Mouse (Mus musculus): ENCODE measurements around the gene Dolk. TPM values are rescaled to one million over a fixed set of nuclear protein-coding genes. Genes with fewer than 3 reads are reported as not detected.

Gene Dolk
- polyA plus RNA-seq, 1 experiment from 2014 or later: 21.1 TPM

DNA sequence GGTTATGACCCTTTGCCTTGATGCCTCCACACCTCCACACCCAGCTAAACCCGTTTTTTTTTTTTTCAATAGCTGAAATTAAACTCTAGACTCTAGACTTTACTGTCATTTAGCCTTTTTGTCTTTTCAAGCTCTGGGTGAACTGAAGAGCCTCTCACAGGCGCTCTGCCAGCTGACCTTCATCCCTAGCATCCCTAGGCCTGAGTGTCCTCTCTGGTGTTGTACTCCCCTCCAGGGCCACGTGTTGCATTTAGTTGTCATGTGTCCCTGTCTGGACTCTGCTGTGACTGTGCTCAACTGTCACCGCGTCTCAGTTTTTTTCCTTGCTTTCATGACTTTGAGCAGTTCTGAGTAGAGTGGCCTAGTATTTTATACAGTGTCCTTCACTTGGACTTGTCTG lies 13.8 kb upstream of the Dolk start:
- Histone ChIP-seq H3K9me3 (ENCODE audit: control insufficient read depth, low read length) (no peaks in the 10 kb centered on the region), H3K9ac (ENCODE audit: low read length) (no peak overlapping the region), H3K36me3 (ENCODE audit: control insufficient read depth, insufficient read depth, low read length) (peaks cover 6% of the 10 kb centered on the region; the same call in 1 of the 2 replicates), H3K4me3 (ENCODE audit: low read depth, low read length) (no peak overlapping the region), H3K27me3 (ENCODE audit: control insufficient read depth, insufficient read depth, low read length) (no peaks in the 10 kb centered on the region), H3K4me1 (replicated peaks; ENCODE audit: control insufficient read depth, insufficient read depth) (no peaks in the 10 kb centered on the region), H3K4me2 (replicated peaks; ENCODE audit: low read depth) (no peak overlapping the region), H3K27ac (replicated peaks) (no peak overlapping the region)
- DNase-seq (ENCODE audit: low spot score): no peak
- no peak for TF ChIP-seq EP300 (optimal IDR thresholded peaks at IDR 0.05)
- TF ChIP-seq CTCF (IDR thresholded peaks at IDR 0.05; ENCODE audit: low read depth): no peak
- 82% methylated on average over 5 of the region's 5 CpGs for WGBS
- ATAC-seq (ENCODE audit: low FRiP score, low TSS enrichment): no peak

DNA sequence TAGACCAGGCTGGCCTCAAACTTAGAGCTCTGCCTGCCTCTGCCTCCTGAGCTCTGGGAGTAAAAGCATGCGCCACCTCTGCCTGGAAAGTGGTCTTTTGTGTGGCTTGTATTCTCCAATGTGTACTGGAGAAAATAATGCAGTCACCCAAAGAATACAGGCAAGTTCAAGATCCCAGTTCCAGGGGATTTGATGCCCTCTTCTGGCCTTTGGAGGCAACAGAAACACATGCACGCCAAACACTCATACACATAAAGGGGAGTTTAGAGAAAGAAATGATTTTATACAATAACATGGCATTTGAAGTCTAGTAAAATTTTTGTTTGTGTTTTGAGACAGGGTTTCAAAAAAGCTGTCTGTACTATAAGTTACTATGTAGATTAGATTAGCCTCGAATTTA lies 13.4 kb upstream of the Dolk start:
- 78% methylated on average over 3 of the region's 3 CpGs for WGBS
- H3K4me3 ChIP-seq (ENCODE audit: low read depth, low read length): no peak overlapping the region
- H3K36me3 ChIP-seq (ENCODE audit: control insufficient read depth, insufficient read depth, low read length): peaks cover 5% of the 10 kb centered on the region; the same call in 1 of the 2 replicates
- DNase-seq (ENCODE audit: low spot score) (no peak), ATAC-seq (ENCODE audit: low FRiP score, low TSS enrichment) (no peak)
- no peaks in the 10 kb centered on the region for H3K9me3 ChIP-seq (ENCODE audit: control insufficient read depth, low read length)
- H3K27me3 ChIP-seq (ENCODE audit: control insufficient read depth, insufficient read depth, low read length): no peaks in the 10 kb centered on the region
- no peak overlapping the region for H3K9ac ChIP-seq (ENCODE audit: low read length)
- H3K4me2 ChIP-seq (replicated peaks; ENCODE audit: low read depth): no peak overlapping the region
- no peaks in the 10 kb centered on the region for H3K4me1 ChIP-seq (replicated peaks; ENCODE audit: control insufficient read depth, insufficient read depth)
- peak; percentile 59 for TF ChIP-seq CTCF (IDR thresholded peaks at IDR 0.05; ENCODE audit: low read depth)
- no peak for TF ChIP-seq EP300 (optimal IDR thresholded peaks at IDR 0.05)
- H3K27ac ChIP-seq (replicated peaks): no peak overlapping the region

DNA sequence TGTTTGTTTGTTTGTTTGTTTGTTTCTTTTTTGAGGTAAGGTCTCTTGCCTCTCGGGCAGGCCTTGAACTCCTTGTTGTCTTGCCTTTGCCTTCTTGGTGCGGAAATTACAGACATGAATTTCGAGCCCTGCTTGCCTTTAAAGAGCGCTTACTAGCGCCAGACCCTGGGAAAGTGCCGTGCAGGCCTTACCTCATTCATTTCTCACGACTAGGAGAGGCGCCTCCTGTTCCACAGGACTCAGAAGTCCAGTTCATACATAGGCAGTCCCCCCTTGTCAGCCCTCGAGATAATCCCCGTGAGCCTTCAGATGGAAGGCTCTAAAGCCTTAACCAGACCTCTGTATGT lies 866 bp upstream of the Dolk start:
- Histone ChIP-seq H3K9me3 (ENCODE audit: control insufficient read depth, low read length) (no peaks in the 10 kb centered on the region), H3K4me3 (ENCODE audit: low read depth, low read length) (peak overlapping the region; percentile 85), H3K27ac (replicated peaks) (no peak overlapping the region), H3K36me3 (ENCODE audit: control insufficient read depth, insufficient read depth, low read length) (no peaks in the 10 kb centered on the region), H3K9ac (ENCODE audit: low read length) (peak overlapping the region; percentile 87), H3K4me1 (replicated peaks; ENCODE audit: control insufficient read depth, insufficient read depth) (peaks cover 5% of the 10 kb centered on the region; the same call in 1 of the 2 replicates), H3K4me2 (replicated peaks; ENCODE audit: low read depth) (peak overlapping the region; percentile 89), H3K27me3 (ENCODE audit: control insufficient read depth, insufficient read depth, low read length) (no peaks in the 10 kb centered on the region)
- peak; percentile 45 for DNase-seq (ENCODE audit: low spot score)
- WGBS: under 1% methylated on average over 10 of the region's 10 CpGs
- TF ChIP-seq EP300 (optimal IDR thresholded peaks at IDR 0.05): no peak
- TF ChIP-seq CTCF (IDR thresholded peaks at IDR 0.05; ENCODE audit: low read depth): peak; percentile 30; the same call in 1 of the 2 replicates
- no peak for ATAC-seq (ENCODE audit: low FRiP score, low TSS enrichment)

DNA sequence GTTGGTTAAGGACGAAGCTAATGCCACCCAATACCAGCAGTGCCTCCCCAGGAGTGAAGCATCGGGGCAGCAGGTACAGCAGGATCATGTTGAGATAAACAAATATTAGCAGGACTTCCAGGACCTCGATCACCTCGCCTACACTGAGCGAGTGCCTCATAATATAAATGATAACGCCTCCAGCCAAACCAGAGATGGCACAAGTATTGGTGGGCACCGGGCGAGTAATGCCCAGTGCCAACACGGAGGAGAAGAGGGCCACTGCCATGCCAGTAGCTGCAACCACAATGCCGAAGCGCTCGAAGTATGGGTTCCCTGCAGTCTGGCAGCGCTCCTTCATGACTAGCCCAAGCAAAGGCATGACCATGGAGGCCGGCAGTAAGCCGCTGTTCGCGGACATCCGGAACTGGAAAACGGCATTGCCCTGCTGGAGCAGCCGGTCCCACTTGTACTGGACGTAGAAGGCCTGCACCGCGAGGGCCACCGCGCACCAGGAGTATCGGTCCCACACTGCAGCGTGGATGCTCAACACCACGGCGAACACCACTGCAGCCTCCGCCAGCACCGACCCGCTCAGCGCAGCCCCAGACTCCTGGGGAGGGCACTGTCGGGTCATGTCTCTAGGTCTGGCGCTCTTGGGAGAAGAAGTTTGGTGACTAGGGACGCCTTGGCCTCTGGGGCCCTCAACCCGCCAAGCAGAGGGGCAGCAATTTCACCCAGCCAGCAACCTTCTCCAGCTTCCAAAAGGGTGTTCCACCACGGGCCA lies 535 bp downstream of the Dolk start:
- H3K27ac ChIP-seq (replicated peaks): peak overlapping the region; percentile 70
- no peaks in the 10 kb centered on the region for H3K36me3 ChIP-seq (ENCODE audit: control insufficient read depth, insufficient read depth, low read length)
- H3K27me3 ChIP-seq (ENCODE audit: control insufficient read depth, insufficient read depth, low read length): no peaks in the 10 kb centered on the region
- H3K4me1 ChIP-seq (replicated peaks; ENCODE audit: control insufficient read depth, insufficient read depth): peaks cover 5% of the 10 kb centered on the region; the same call in 1 of the 2 replicates
- peak overlapping the region; percentile 85 for H3K4me3 ChIP-seq (ENCODE audit: low read depth, low read length)
- 9% methylated on average over 37 of the region's 38 CpGs for WGBS
- TF ChIP-seq EP300 (optimal IDR thresholded peaks at IDR 0.05) (no peak), CTCF (IDR thresholded peaks at IDR 0.05; ENCODE audit: low read depth) (no peak)
- H3K9me3 ChIP-seq (ENCODE audit: control insufficient read depth, low read length): no peaks in the 10 kb centered on the region
- DNase-seq (ENCODE audit: low spot score): no peak
- peak; percentile 65 for ATAC-seq (ENCODE audit: low FRiP score, low TSS enrichment)
- peak overlapping the region; percentile 89 for H3K4me2 ChIP-seq (replicated peaks; ENCODE audit: low read depth)
- peak overlapping the region; percentile 77 for H3K9ac ChIP-seq (ENCODE audit: low read length)

DNA sequence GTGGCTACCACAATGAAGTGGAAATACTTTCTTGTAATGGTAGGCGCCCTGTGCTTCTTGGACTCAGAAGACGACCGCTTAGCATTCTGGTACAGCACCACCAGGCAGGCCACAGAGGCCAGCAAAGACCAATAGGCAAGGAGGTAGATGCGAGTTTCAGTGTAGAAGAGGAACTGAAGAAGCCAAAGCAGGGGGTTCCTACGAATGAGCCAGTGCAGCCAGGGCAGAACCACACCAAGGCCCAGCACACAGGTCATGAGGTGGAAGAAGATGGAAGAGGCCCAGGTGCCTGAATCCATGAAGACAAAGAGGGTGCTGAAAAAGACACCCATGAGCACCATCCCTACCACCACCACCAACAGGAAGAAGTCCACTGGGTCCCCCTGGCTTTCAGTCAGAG lies 1.1 kb downstream of the Dolk start:
- WGBS: 88% methylated on average over 5 of the region's 5 CpGs
- Histone ChIP-seq H3K4me2 (replicated peaks; ENCODE audit: low read depth) (peak overlapping the region; percentile 89), H3K27ac (replicated peaks) (no peak overlapping the region), H3K4me1 (replicated peaks; ENCODE audit: control insufficient read depth, insufficient read depth) (peaks cover 5% of the 10 kb centered on the region; the same call in 1 of the 2 replicates), H3K27me3 (ENCODE audit: control insufficient read depth, insufficient read depth, low read length) (no peaks in the 10 kb centered on the region), H3K9me3 (ENCODE audit: control insufficient read depth, low read length) (no peaks in the 10 kb centered on the region), H3K9ac (ENCODE audit: low read length) (no peak overlapping the region), H3K4me3 (ENCODE audit: low read depth, low read length) (peak overlapping the region; percentile 85; the same call in 1 of the 2 replicates), H3K36me3 (ENCODE audit: control insufficient read depth, insufficient read depth, low read length) (no peaks in the 10 kb centered on the region)
- ATAC-seq (ENCODE audit: low FRiP score, low TSS enrichment) (no peak), DNase-seq (ENCODE audit: low spot score) (no peak)
- TF ChIP-seq EP300 (optimal IDR thresholded peaks at IDR 0.05) (no peak), CTCF (IDR thresholded peaks at IDR 0.05; ENCODE audit: low read depth) (no peak)

DNA sequence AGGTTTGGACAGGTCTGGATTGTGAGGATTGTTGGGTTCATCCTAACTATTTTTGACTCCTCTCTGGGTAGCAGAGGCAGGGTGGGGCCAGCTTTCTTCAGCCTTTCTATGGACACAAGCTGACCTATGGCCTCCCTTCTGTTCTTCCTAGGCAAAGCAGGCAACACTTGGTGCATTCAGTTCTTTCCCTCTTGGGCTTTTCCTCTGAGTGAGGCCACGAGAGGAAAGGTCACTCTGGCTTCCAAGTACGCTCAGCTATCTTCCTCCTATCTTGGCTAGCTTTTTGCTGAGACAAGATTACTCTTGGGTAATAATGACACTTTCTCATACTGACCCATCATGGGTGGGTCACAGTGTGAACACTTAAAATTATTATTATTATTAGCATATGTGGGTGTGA lies 2.9 kb downstream of the Dolk start:
- Histone ChIP-seq H3K4me3 (ENCODE audit: low read depth, low read length) (no peak overlapping the region), H3K4me1 (replicated peaks; ENCODE audit: control insufficient read depth, insufficient read depth) (peaks cover 5% of the 10 kb centered on the region; the same call in 1 of the 2 replicates), H3K36me3 (ENCODE audit: control insufficient read depth, insufficient read depth, low read length) (no peaks in the 10 kb centered on the region), H3K27me3 (ENCODE audit: control insufficient read depth, insufficient read depth, low read length) (no peaks in the 10 kb centered on the region), H3K9ac (ENCODE audit: low read length) (no peak overlapping the region), H3K9me3 (ENCODE audit: control insufficient read depth, low read length) (no peaks in the 10 kb centered on the region), H3K27ac (replicated peaks) (no peak overlapping the region), H3K4me2 (replicated peaks; ENCODE audit: low read depth) (no peak overlapping the region)
- WGBS: 71% methylated on average over 2 of the region's 2 CpGs
- TF ChIP-seq CTCF (IDR thresholded peaks at IDR 0.05; ENCODE audit: low read depth): no peak
- TF ChIP-seq EP300 (optimal IDR thresholded peaks at IDR 0.05): no peak
- ATAC-seq (ENCODE audit: low FRiP score, low TSS enrichment) (no peak), DNase-seq (ENCODE audit: low spot score) (no peak)
